Mouse (Mus musculus) intestine, postnatal 0 days (tissue): ENCODE results near the gene Vav2. TPM values are rescaled to one million over a fixed set of nuclear protein-coding genes. Genes with fewer than 3 reads are reported as not detected.
A peak's percentile ranks its signal among the peaks of the same experiment; 100 is the strongest.

Source experiments
- ATAC-seq: fragments of 200-750 bp; cut with Nextera tagmentation; 2 replicates; pipeline ENCODE4 v1.8.0; 2017; ENCODE audit warnings: mild to moderate bottlenecking, moderate TSS enrichment, moderate library complexity
- H3K27ac ChIP-seq: fragments of 300-500 bp; sonication (generic); 2 replicates; pipeline ENCODE4 v1.5.1; 2014; ENCODE audit warnings: mild to moderate bottlenecking, low read depth, low read length, moderate library complexity
- H3K27me3 ChIP-seq: fragments of 300-500 bp; sonication (generic); replicated peaks from 2 replicates; pipeline ENCODE4 v1.6.1; 2014; ENCODE audit warnings: low read length, mixed read lengths; ENCODE audit not compliant: control insufficient read depth, insufficient read depth
- H3K36me3 ChIP-seq: fragments of 300-500 bp; sonication (generic); 2 replicates; pipeline ENCODE4 v1.6.1; 2014; ENCODE audit warnings: mild to moderate bottlenecking, moderate library complexity; ENCODE audit not compliant: control insufficient read depth, insufficient read depth
- H3K4me1 ChIP-seq: fragments of 300-500 bp; sonication (generic); replicated peaks from 2 replicates; pipeline ENCODE4 v1.6.1; 2014; ENCODE audit warnings: antibody characterized with exemption, low read length, mixed read lengths; ENCODE audit not compliant: control insufficient read depth, insufficient read depth
- H3K4me2 ChIP-seq: fragments of 300-500 bp; sonication (generic); replicated peaks from 2 replicates; pipeline ENCODE4 v1.6.1; 2014; ENCODE audit warnings: low read depth, mild to moderate bottlenecking, moderate library complexity
- H3K4me3 ChIP-seq: fragments of 300-500 bp; sonication (generic); 2 replicates; pipeline ENCODE4 v1.5.1; 2014; ENCODE audit warnings: low read depth, low read length
- H3K9ac ChIP-seq: fragments of 300-500 bp; sonication (generic); 2 replicates; pipeline ENCODE4 v1.6.1; 2014; ENCODE audit warnings: mild to moderate bottlenecking, low read depth, low read length
- H3K9me3 ChIP-seq: fragments of 300-500 bp; sonication (generic); 2 replicates; pipeline ENCODE4 v1.6.1; 2016; ENCODE audit warnings: mixed run types; ENCODE audit not compliant: control insufficient read depth
- CTCF ChIP-seq: sonication (generic); IDR thresholded peaks from 2 replicates; pipeline ENCODE4 v1.5.1; 2016; ENCODE audit warnings: low read depth, mild to moderate bottlenecking, control low read depth, antibody characterized with exemption, moderate library complexity
- WGBS: fragments of 180-500 bp; shearing (Covaris S2); extraction: QIAGEN DNeasy Blood & Tissue Kit; methylation state at CpG from one replicate; pipeline ENCODE4 v1.1.7; 2014; 5-methylcytosine and 5-hydroxymethylcytosine counted together
- polyA plus RNA-seq: library from polyadenylated mRNA; unstranded; fragments of >200 nt; fragmentation: Nextera tagmentation; extraction: Ambion mirVana; gene quantifications from 2 replicates; pipeline ENCODE4 v1.2.1, GENCODE M21; 2015

The Vav2 gene
- polyA plus RNA-seq: 5.4 and 6.8 TPM in 2 replicates

- Histone ChIP-seq H3K27ac (peak within 1 kb of the TSS; percentile 90), H3K4me2 (peak within 1 kb of the TSS; percentile 99), H3K9ac (peak within 1 kb of the TSS; percentile 77), H3K4me3 (peak within 1 kb of the TSS; percentile 83), H3K9me3 (no peaks in the 10 kb centered on the region), H3K27me3 (no peaks in the 10 kb centered on the region), H3K4me1 (no peaks in the 10 kb centered on the region), H3K36me3 (no peaks in the 10 kb centered on the region)
- WGBS: 1% methylated on average over 57 of the region's 58 CpGs
- peak; percentile 94 for ATAC-seq
- TF ChIP-seq CTCF: peak; percentile 19; the same call in 1 of the 2 replicates
Observed at GRCm38 (mm10) chr2:27426855-27427457, at the start of gene Vav2. Gene Vav2 (minus strand): TSS chr2:27427033.

- H3K36me3 ChIP-seq: no peaks in the 10 kb centered on the region; the same call in 1 of the 2 replicates
- no peaks in the 10 kb centered on the region for H3K9me3 ChIP-seq
- TF ChIP-seq CTCF: peak; percentile 29
- peak overlapping the region; percentile 95 for H3K4me3 ChIP-seq
- H3K27me3 ChIP-seq: no peaks in the 10 kb centered on the region
- peak overlapping the region; percentile 95 for H3K27ac ChIP-seq
- H3K9ac ChIP-seq: peak overlapping the region; percentile 92
- under 1% methylated on average over 85 of the region's 96 CpGs for WGBS
- ATAC-seq: peak; percentile 97
- peaks cover 7% of the 10 kb centered on the region; the same call in 1 of the 2 replicates for H3K4me1 ChIP-seq
- H3K4me2 ChIP-seq: peak overlapping the region; percentile 87
Observed at GRCm38 (mm10) chr2:27475495-27476302, 48.9 kb upstream of the Vav2 start.

GRCm38 (mm10) chr2:27474621-27475484 lies 48.0 kb upstream of the Vav2 start:
- peak; percentile 23 for ATAC-seq
- under 1% methylated on average over 82 of the region's 84 CpGs for WGBS
- no peaks in the 10 kb centered on the region for H3K27me3 ChIP-seq

GRCm38 (mm10) chr2:27473911-27474310 lies 47.1 kb upstream of the Vav2 start:
- peak overlapping the region; percentile 87 for H3K4me2 ChIP-seq
- H3K36me3 ChIP-seq: no peaks in the 10 kb centered on the region; the same call in 1 of the 2 replicates
- TF ChIP-seq CTCF: no peak
- peak overlapping the region; percentile 95 for H3K4me3 ChIP-seq
- peaks cover 14% of the 10 kb centered on the region for H3K4me1 ChIP-seq
- no peaks in the 10 kb centered on the region for H3K9me3 ChIP-seq
- no peak for ATAC-seq
- peak overlapping the region; percentile 92; the same call in 1 of the 2 replicates for H3K9ac ChIP-seq
- H3K27ac ChIP-seq: 0 out of 2 replicates have a peak overlapping the region, but pooled peaks have one; percentile 95
- WGBS: 11% methylated on average over 4 of the region's 4 CpGs
- no peaks in the 10 kb centered on the region for H3K27me3 ChIP-seq

More at GRCm38 (mm10) chr2:27474621-27475484, 48.0 kb upstream of the Vav2 start:
- H3K4me2 ChIP-seq: peak overlapping the region; percentile 87
- H3K36me3 ChIP-seq: no peaks in the 10 kb centered on the region; the same call in 1 of the 2 replicates
- no peak for TF ChIP-seq CTCF
- peak overlapping the region; percentile 95 for H3K4me3 ChIP-seq
- peak overlapping the region; percentile 92 for H3K9ac ChIP-seq
- H3K27ac ChIP-seq: peak overlapping the region; percentile 95
- H3K4me1 ChIP-seq: peaks cover 7% of the 10 kb centered on the region; the same call in 1 of the 2 replicates
- no peaks in the 10 kb centered on the region for H3K9me3 ChIP-seq

- no peak for TF ChIP-seq CTCF
- peak overlapping the region; percentile 95 for H3K4me3 ChIP-seq
- 37% methylated on average over 7 of the region's 7 CpGs for WGBS
- H3K4me2 ChIP-seq: peak overlapping the region; percentile 87
- no peaks in the 10 kb centered on the region for H3K27me3 ChIP-seq
- no peak for ATAC-seq
- H3K4me1 ChIP-seq: peaks cover 17% of the 10 kb centered on the region
- H3K9ac ChIP-seq: peak overlapping the region; percentile 13; the same call in 1 of the 2 replicates
- no peaks in the 10 kb centered on the region for H3K9me3 ChIP-seq
- H3K36me3 ChIP-seq: no peaks in the 10 kb centered on the region; the same call in 1 of the 2 replicates
- peak overlapping the region; percentile 28; the same call in 1 of the 2 replicates for H3K27ac ChIP-seq
Observed at GRCm38 (mm10) chr2:27473061-27473765, 46.4 kb upstream of the Vav2 start.
